Mouse (Mus musculus): Measurements from ENCODE around the gene Zcchc24. TPM values are rescaled to one million over a fixed set of nuclear protein-coding genes. Genes with fewer than 3 reads are reported as not detected.

Gene Zcchc24
- polyA plus RNA-seq, 1 experiment from 2014 or later: 13.4 TPM

- H3K4me3 ChIP-seq (ENCODE audit: low read depth, low read length): no peak overlapping the region
- no peaks in the 10 kb centered on the region for H3K36me3 ChIP-seq (ENCODE audit: control insufficient read depth, insufficient read depth, low read length)
- H3K4me1 ChIP-seq (replicated peaks; ENCODE audit: control insufficient read depth, insufficient read depth, low read length): no peaks in the 10 kb centered on the region
- H3K9me3 ChIP-seq (ENCODE audit: control insufficient read depth, low read length): no peaks in the 10 kb centered on the region
- no peak for DNase-seq (ENCODE audit: low spot score)
- WGBS: 83% methylated on average over 5 of the region's 5 CpGs
- ATAC-seq (ENCODE audit: low FRiP score): no peak
- H3K27me3 ChIP-seq (ENCODE audit: control insufficient read depth, insufficient read depth, low read length): no peaks in the 10 kb centered on the region
- no peak overlapping the region for H3K9ac ChIP-seq (ENCODE audit: low read depth, low read length)
- H3K4me2 ChIP-seq (replicated peaks; ENCODE audit: low read depth, low read length): no peak overlapping the region
- no peak overlapping the region for H3K27ac ChIP-seq (ENCODE audit: low read depth, low read length)
Measured at GRCm38 (mm10) chr14:25788201-25788600, 19.4 kb upstream of the Zcchc24 start.

DNA sequence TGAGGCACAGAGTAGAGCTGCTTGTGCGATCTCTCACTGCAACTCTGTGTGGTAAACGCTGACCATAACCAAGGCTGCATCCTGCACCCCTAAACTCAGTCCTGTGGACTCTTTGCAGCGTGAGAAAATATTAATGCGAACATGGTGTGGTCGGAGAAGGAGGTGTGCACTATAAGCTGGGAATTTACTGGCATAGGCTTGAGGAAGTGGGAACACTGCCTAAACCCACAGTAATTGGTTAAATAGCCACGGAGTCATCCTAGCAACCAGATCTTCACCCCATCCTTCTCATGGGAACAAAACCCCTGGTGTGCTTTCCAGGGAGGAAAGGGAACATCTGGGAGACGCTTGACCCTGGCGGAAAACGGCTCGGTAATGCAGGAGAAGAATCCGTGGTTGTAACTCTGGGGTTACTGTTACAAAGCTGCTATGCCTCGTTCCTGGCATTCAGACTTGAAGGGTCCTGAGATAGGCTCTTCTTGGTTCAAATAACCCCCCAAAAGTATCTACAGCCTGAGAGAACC, 18.6 kb upstream of the Zcchc24 start:
- Histone ChIP-seq H3K4me1 (replicated peaks; ENCODE audit: control insufficient read depth, insufficient read depth, low read length) (no peaks in the 10 kb centered on the region), H3K4me3 (ENCODE audit: low read depth, low read length) (no peak overlapping the region), H3K27ac (ENCODE audit: low read depth, low read length) (no peak overlapping the region), H3K9me3 (ENCODE audit: control insufficient read depth, low read length) (no peaks in the 10 kb centered on the region), H3K27me3 (ENCODE audit: control insufficient read depth, insufficient read depth, low read length) (no peaks in the 10 kb centered on the region), H3K4me2 (replicated peaks; ENCODE audit: low read depth, low read length) (no peak overlapping the region), H3K9ac (ENCODE audit: low read depth, low read length) (no peak overlapping the region), H3K36me3 (ENCODE audit: control insufficient read depth, insufficient read depth, low read length) (no peaks in the 10 kb centered on the region)
- no peak for ATAC-seq (ENCODE audit: low FRiP score)
- no peak for DNase-seq (ENCODE audit: low spot score)
- WGBS: 81% methylated on average over 12 of the region's 12 CpGs

GRCm38 (mm10) chr14:25786959-25787358, 18.1 kb upstream of the Zcchc24 start:
- no peak overlapping the region for H3K9ac ChIP-seq (ENCODE audit: low read depth, low read length)
- no peak overlapping the region for H3K4me3 ChIP-seq (ENCODE audit: low read depth, low read length)
- H3K36me3 ChIP-seq (ENCODE audit: control insufficient read depth, insufficient read depth, low read length): no peaks in the 10 kb centered on the region
- ATAC-seq (ENCODE audit: low FRiP score): no peak
- H3K4me2 ChIP-seq (replicated peaks; ENCODE audit: low read depth, low read length): no peak overlapping the region
- H3K27ac ChIP-seq (ENCODE audit: low read depth, low read length): no peak overlapping the region
- DNase-seq (ENCODE audit: low spot score): no peak
- no peaks in the 10 kb centered on the region for H3K4me1 ChIP-seq (replicated peaks; ENCODE audit: control insufficient read depth, insufficient read depth, low read length)
- H3K9me3 ChIP-seq (ENCODE audit: control insufficient read depth, low read length): no peaks in the 10 kb centered on the region
- no peaks in the 10 kb centered on the region for H3K27me3 ChIP-seq (ENCODE audit: control insufficient read depth, insufficient read depth, low read length)
- 62% methylated on average over 5 of the region's 5 CpGs for WGBS

- Histone ChIP-seq H3K27ac (ENCODE audit: low read depth, low read length) (no peak overlapping the region), H3K9me3 (ENCODE audit: control insufficient read depth, low read length) (no peaks in the 10 kb centered on the region), H3K36me3 (ENCODE audit: control insufficient read depth, insufficient read depth, low read length) (no peaks in the 10 kb centered on the region), H3K4me1 (replicated peaks; ENCODE audit: control insufficient read depth, insufficient read depth, low read length) (no peaks in the 10 kb centered on the region), H3K4me2 (replicated peaks; ENCODE audit: low read depth, low read length) (no peak overlapping the region), H3K4me3 (ENCODE audit: low read depth, low read length) (no peak overlapping the region), H3K9ac (ENCODE audit: low read depth, low read length) (no peak overlapping the region), H3K27me3 (ENCODE audit: control insufficient read depth, insufficient read depth, low read length) (no peaks in the 10 kb centered on the region)
- 90% methylated on average over 4 of the region's 4 CpGs for WGBS
- DNase-seq (ENCODE audit: low spot score): no peak
- ATAC-seq (ENCODE audit: low FRiP score): no peak
Measured at GRCm38 (mm10) chr14:25785210-25785609, 16.4 kb upstream of the Zcchc24 start.

DNA sequence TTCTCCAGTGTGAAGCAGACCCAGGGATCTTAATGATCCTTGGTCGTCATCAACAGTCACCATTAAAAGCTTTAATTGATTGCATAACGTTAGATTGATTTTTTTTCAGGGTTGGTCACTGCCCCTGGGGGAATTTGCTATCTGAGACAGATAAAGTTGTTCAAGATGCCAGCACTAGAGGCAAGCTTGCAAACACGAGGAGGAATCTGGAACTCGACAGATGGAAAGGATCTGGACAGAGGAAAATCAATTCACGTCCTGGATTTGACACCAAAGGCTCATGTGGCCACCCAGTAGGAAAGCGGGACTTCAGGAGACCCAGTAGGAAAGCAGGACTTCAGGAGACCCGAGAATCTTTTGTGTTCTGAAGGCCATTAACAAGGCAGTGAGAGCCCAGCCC, 14.4 kb upstream of the Zcchc24 start:
- Histone ChIP-seq H3K9ac (ENCODE audit: low read depth, low read length) (no peak overlapping the region), H3K27ac (ENCODE audit: low read depth, low read length) (no peak overlapping the region), H3K9me3 (ENCODE audit: control insufficient read depth, low read length) (no peaks in the 10 kb centered on the region), H3K4me2 (replicated peaks; ENCODE audit: low read depth, low read length) (no peak overlapping the region), H3K4me1 (replicated peaks; ENCODE audit: control insufficient read depth, insufficient read depth, low read length) (no peaks in the 10 kb centered on the region), H3K36me3 (ENCODE audit: control insufficient read depth, insufficient read depth, low read length) (no peaks in the 10 kb centered on the region), H3K4me3 (ENCODE audit: low read depth, low read length) (no peak overlapping the region), H3K27me3 (ENCODE audit: control insufficient read depth, insufficient read depth, low read length) (no peaks in the 10 kb centered on the region)
- DNase-seq (ENCODE audit: low spot score): no peak
- ATAC-seq (ENCODE audit: low FRiP score): no peak
- WGBS: 63% methylated on average over 7 of the region's 7 CpGs

- no peaks in the 10 kb centered on the region for H3K27me3 ChIP-seq (ENCODE audit: control insufficient read depth, insufficient read depth, low read length)
- no peaks in the 10 kb centered on the region for H3K4me1 ChIP-seq (replicated peaks; ENCODE audit: control insufficient read depth, insufficient read depth, low read length)
- DNase-seq (ENCODE audit: low spot score) (no peak), ATAC-seq (ENCODE audit: low FRiP score) (no peak)
- no peak overlapping the region for H3K27ac ChIP-seq (ENCODE audit: low read depth, low read length)
- no peak overlapping the region for H3K4me3 ChIP-seq (ENCODE audit: low read depth, low read length)
- no peaks in the 10 kb centered on the region for H3K36me3 ChIP-seq (ENCODE audit: control insufficient read depth, insufficient read depth, low read length)
- 76% methylated on average over 11 of the region's 11 CpGs for WGBS
- no peaks in the 10 kb centered on the region for H3K9me3 ChIP-seq (ENCODE audit: control insufficient read depth, low read length)
- no peak overlapping the region for H3K9ac ChIP-seq (ENCODE audit: low read depth, low read length)
- no peak overlapping the region for H3K4me2 ChIP-seq (replicated peaks; ENCODE audit: low read depth, low read length)
Measured at GRCm38 (mm10) chr14:25780601-25781000, 11.8 kb upstream of the Zcchc24 start.

GRCm38 (mm10) chr14:25776294-25776693, 7.5 kb upstream of the Zcchc24 start:
- 72% methylated on average over 6 of the region's 6 CpGs for WGBS
- Histone ChIP-seq H3K27ac (ENCODE audit: low read depth, low read length) (no peak overlapping the region), H3K4me2 (replicated peaks; ENCODE audit: low read depth, low read length) (no peak overlapping the region), H3K27me3 (ENCODE audit: control insufficient read depth, insufficient read depth, low read length) (no peaks in the 10 kb centered on the region), H3K9ac (ENCODE audit: low read depth, low read length) (no peak overlapping the region), H3K4me3 (ENCODE audit: low read depth, low read length) (no peak overlapping the region), H3K4me1 (replicated peaks; ENCODE audit: control insufficient read depth, insufficient read depth, low read length) (no peaks in the 10 kb centered on the region), H3K9me3 (ENCODE audit: control insufficient read depth, low read length) (no peaks in the 10 kb centered on the region), H3K36me3 (ENCODE audit: control insufficient read depth, insufficient read depth, low read length) (no peaks in the 10 kb centered on the region)
- ATAC-seq (ENCODE audit: low FRiP score): no peak
- no peak for DNase-seq (ENCODE audit: low spot score)

DNA sequence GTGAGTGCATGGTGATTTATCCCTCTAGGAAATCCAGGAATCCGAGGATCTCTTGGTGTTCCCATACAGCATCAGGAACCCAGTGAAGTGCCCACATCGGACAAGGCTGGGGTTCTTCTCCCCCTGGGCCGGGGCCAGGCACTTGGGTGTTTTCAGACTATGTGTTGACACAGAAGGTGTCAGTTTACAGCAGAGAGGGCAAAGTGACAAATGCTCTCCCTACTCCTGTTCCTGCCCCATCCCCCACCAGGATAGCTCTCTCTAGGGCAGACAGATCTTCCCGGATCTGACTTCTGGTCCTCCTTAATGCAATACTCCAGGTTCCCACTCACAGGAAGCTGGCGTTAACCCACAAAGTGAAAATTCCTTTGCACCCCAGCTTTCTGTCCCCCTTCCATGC, 5.3 kb upstream of the Zcchc24 start:
- Histone ChIP-seq H3K27ac (ENCODE audit: low read depth, low read length) (no peak overlapping the region), H3K9me3 (ENCODE audit: control insufficient read depth, low read length) (no peaks in the 10 kb centered on the region), H3K36me3 (ENCODE audit: control insufficient read depth, insufficient read depth, low read length) (no peaks in the 10 kb centered on the region), H3K27me3 (ENCODE audit: control insufficient read depth, insufficient read depth, low read length) (no peaks in the 10 kb centered on the region), H3K9ac (ENCODE audit: low read depth, low read length) (no peak overlapping the region), H3K4me1 (replicated peaks; ENCODE audit: control insufficient read depth, insufficient read depth, low read length) (no peaks in the 10 kb centered on the region), H3K4me2 (replicated peaks; ENCODE audit: low read depth, low read length) (no peak overlapping the region), H3K4me3 (ENCODE audit: low read depth, low read length) (no peak overlapping the region)
- DNase-seq (ENCODE audit: low spot score): no peak
- 32% methylated on average over 5 of the region's 5 CpGs for WGBS
- no peak for ATAC-seq (ENCODE audit: low FRiP score)

GRCm38 (mm10) chr14:25773039-25773438, 4.2 kb upstream of the Zcchc24 start:
- Histone ChIP-seq H3K27ac (ENCODE audit: low read depth, low read length) (no peak overlapping the region), H3K4me2 (replicated peaks; ENCODE audit: low read depth, low read length) (no peak overlapping the region), H3K4me1 (replicated peaks; ENCODE audit: control insufficient read depth, insufficient read depth, low read length) (peaks cover 3% of the 10 kb centered on the region; the same call in 1 of the 2 replicates), H3K36me3 (ENCODE audit: control insufficient read depth, insufficient read depth, low read length) (no peaks in the 10 kb centered on the region), H3K27me3 (ENCODE audit: control insufficient read depth, insufficient read depth, low read length) (no peaks in the 10 kb centered on the region), H3K9ac (ENCODE audit: low read depth, low read length) (no peak overlapping the region), H3K4me3 (ENCODE audit: low read depth, low read length) (no peak overlapping the region), H3K9me3 (ENCODE audit: control insufficient read depth, low read length) (no peaks in the 10 kb centered on the region)
- DNase-seq (ENCODE audit: low spot score) (no peak), ATAC-seq (ENCODE audit: low FRiP score) (no peak)
- WGBS: 62% methylated on average over 4 of the region's 4 CpGs

All from hindbrain, embryonic 11.5 days (tissue).